Mouse (Mus musculus) adrenal gland, adult 18-20 months (tissue): ENCODE results near the gene Abhd2. TPM values are rescaled to one million over a fixed set of nuclear protein-coding genes. Genes with fewer than 3 reads are reported as not detected.

Experiments
- DNase-seq, 2 experiments: peaks; one replicate each; pipeline ENCODE4 v3.0.0; 2021 to 2022; ENCODE audit warnings: low spot score in 2 of 2
- long read RNA-seq, 2 experiments: library from polyadenylated mRNA; stranded (forward); transcript quantifications; one replicate each; pipeline ENCODE4 v2.0.0; 2021
- total RNA-seq, 2 experiments: library from RNA; stranded (reverse); gene quantifications; 1 replicate in 1 of 2; 2 replicates in 1 of 2; pipeline ENCODE4 v1.2.3; 2021

The Abhd2 gene
- 1,000 to 10,000 TPM; 1,132 to 1,460 TPM for total RNA-seq
- long read RNA-seq, experiment 1, full-length matches to known transcripts = 128 of 174 reads
- long read RNA-seq, experiment 1, partial matches to known transcripts = 8 of 174 reads
- long read RNA-seq, experiment 1, other reads (novel, unspliced or antisense) = 38 of 174 reads
- long read RNA-seq, experiment 2, full-length matches to known transcripts = 56 of 102 reads
- long read RNA-seq, experiment 2, partial matches to known transcripts = 9 of 102 reads
- long read RNA-seq, experiment 2, other reads (novel, unspliced or antisense) = 37 of 102 reads

GRCm38 (mm10) chr7:79272789-79273718 lies at the start of gene Abhd2:
Abhd2 (plus strand) TSS chr7:79273199.
- peak; percentile 100 for DNase-seq

- no peak for DNase-seq
These were observed 47.5 kb upstream of the Abhd2 start for GRCm38 (mm10) chr7:79225477-79225876.

- no peak for DNase-seq
These were observed 46.8 kb upstream of the Abhd2 start for GRCm38 (mm10) chr7:79226172-79226571.

GRCm38 (mm10) chr7:79226834-79227486 lies 46.0 kb upstream of the Abhd2 start:
- DNase-seq = no peak

- DNase-seq = peak; percentile 90 to 94
These were observed 44.5 kb upstream of the Abhd2 start for GRCm38 (mm10) chr7:79228471-79228870.

GRCm38 (mm10) chr7:79231577-79231976 lies 41.4 kb upstream of the Abhd2 start:
- no peak for DNase-seq

- no peak for DNase-seq
These were observed 41.0 kb upstream of the Abhd2 start for GRCm38 (mm10) chr7:79232048-79232447.

GRCm38 (mm10) chr7:79238741-79239140 lies 34.3 kb upstream of the Abhd2 start:
- DNase-seq = no peak

- DNase-seq = no peak
These were observed 30.9 kb upstream of the Abhd2 start for GRCm38 (mm10) chr7:79241931-79242625.

- DNase-seq = no peak
These were observed 29.8 kb upstream of the Abhd2 start for GRCm38 (mm10) chr7:79243236-79243635.

- DNase-seq = peak; percentile 73 to 77
These were observed 26.8 kb upstream of the Abhd2 start for GRCm38 (mm10) chr7:79246039-79246670.

GRCm38 (mm10) chr7:79247408-79247807 lies 25.6 kb upstream of the Abhd2 start:
- DNase-seq = no peak

GRCm38 (mm10) chr7:79247881-79248389 lies 25.1 kb upstream of the Abhd2 start:
- no peak for DNase-seq

GRCm38 (mm10) chr7:79249581-79249980 lies 23.4 kb upstream of the Abhd2 start:
- DNase-seq = no peak

- DNase-seq = no peak
These were observed 18.6 kb upstream of the Abhd2 start for GRCm38 (mm10) chr7:79254248-79254888.

GRCm38 (mm10) chr7:79255350-79255749 lies 17.6 kb upstream of the Abhd2 start:
- no peak for DNase-seq

- DNase-seq = no peak
These were observed 17.2 kb upstream of the Abhd2 start for GRCm38 (mm10) chr7:79255752-79256151.

- no peak for DNase-seq
These were observed 16.3 kb upstream of the Abhd2 start for GRCm38 (mm10) chr7:79256716-79257115.

- DNase-seq = peak in 1 of 2 experiments; percentile 29
These were observed 13.9 kb upstream of the Abhd2 start for GRCm38 (mm10) chr7:79258981-79259542.
